Mouse (Mus musculus) CH12.LX (cell line): Measurements from ENCODE around the gene Gm5089. TPM values are rescaled to one million over a fixed set of nuclear protein-coding genes. Genes with fewer than 3 reads are reported as not detected.

Experiments
- DNase-seq: peaks from one replicate; pipeline ENCODE4 v3.0.0-alpha.2; 2013; ENCODE audit errors: extremely low read depth
- H3K27ac ChIP-seq: 2 replicates; pipeline ENCODE4 v1.5.1; 2012; ENCODE audit warnings: low read depth, mild to moderate bottlenecking, control low read depth, moderate library complexity; ENCODE audit not compliant: insufficient read depth
- H3K27me3 ChIP-seq: replicated peaks from 2 replicates; pipeline ENCODE3; 2012; ENCODE audit warnings: inconsistent platforms
- H3K36me3 ChIP-seq, 2 experiments: replicated peaks in 1 of 2; 2 replicates each; pipeline versions ENCODE3 to v1.6.1; 2012; ENCODE audit warnings: inconsistent platforms in 1 of 2, low read length in 1 of 2, mild to moderate bottlenecking in 1 of 2, mixed read lengths in 1 of 2, moderate library complexity in 1 of 2; ENCODE audit not compliant: control insufficient read depth in 1 of 2, insufficient read depth in 1 of 2
- H3K4me1 ChIP-seq, 2 experiments: 2 replicates each; pipeline ENCODE4 v1.6.1; 2012; ENCODE audit warnings: inconsistent platforms in 1 of 2, moderate library complexity in 1 of 2; ENCODE audit not compliant: insufficient read depth in 2 of 2, control insufficient read depth in 1 of 2
- H3K4me2 ChIP-seq: 2 replicates; pipeline ENCODE4 v1.6.1; 2012; ENCODE audit warnings: low read depth, mild to moderate bottlenecking, control low read depth; ENCODE audit not compliant: poor library complexity, insufficient read depth, severe bottlenecking
- H3K4me3 ChIP-seq, 3 experiments: fragments of 150-350 bp in 1 of 3; sonication (generic) in 1 of 3; replicated peaks in 1 of 3; 2 replicates each; pipeline versions ENCODE3 to v1.5.1; 2011 to 2012; ENCODE audit warnings: low read depth in 2 of 3, low read length in 2 of 3, mild to moderate bottlenecking in 2 of 3, moderate library complexity in 2 of 3, control low read depth in 1 of 3, improper control_type of control experiment in 1 of 3, inconsistent platforms in 1 of 3, mixed read lengths in 1 of 3; ENCODE audit not compliant: poor library complexity in 1 of 3
- H3K79me2 ChIP-seq: replicated peaks from 2 replicates; pipeline ENCODE4 v1.6.1; 2012; ENCODE audit warnings: mild to moderate bottlenecking, moderate library complexity; ENCODE audit not compliant: control insufficient read depth, poor library complexity, insufficient read depth, severe bottlenecking; ENCODE audit errors: extremely low read depth
- H3K9ac ChIP-seq: 2 replicates; pipeline ENCODE4 v1.6.1; 2012; ENCODE audit warnings: low read depth, mild to moderate bottlenecking, control low read depth, moderate library complexity; ENCODE audit not compliant: insufficient read depth
- H3K9me3 ChIP-seq: replicated peaks from 2 replicates; pipeline ENCODE3; 2012; ENCODE audit warnings: low read length, inconsistent platforms, mixed read lengths
- BHLHE40 ChIP-seq: IDR thresholded peaks from 2 replicates; pipeline ENCODE4 v1.6.1; 2011; ENCODE audit warnings: mild to moderate bottlenecking, low read depth, low read length, improper control_type of control experiment
- CHD1 ChIP-seq: IDR thresholded peaks from 2 replicates; pipeline ENCODE4 v1.6.1; 2012; ENCODE audit warnings: low read depth, low read length, improper control_type of control experiment, inconsistent platforms
- CHD2 ChIP-seq: IDR thresholded peaks from 2 replicates; pipeline ENCODE4 v1.6.1; 2011; ENCODE audit warnings: low read length, improper control_type of control experiment
- EP300 ChIP-seq: IDR thresholded peaks from 2 replicates; pipeline ENCODE4 v1.6.1; 2011; ENCODE audit warnings: low read length, improper control_type of control experiment
- ETS1 ChIP-seq: conservative IDR thresholded peaks from 2 replicates; pipeline ENCODE4 v1.6.1; 2012; ENCODE audit warnings: low read depth, mild to moderate bottlenecking, inconsistent platforms, low read length, improper control_type of control experiment, moderate library complexity
- MAZ ChIP-seq: IDR thresholded peaks from 2 replicates; pipeline ENCODE4 v1.6.1; 2012; ENCODE audit warnings: low read depth, mild to moderate bottlenecking, inconsistent platforms, low read length, improper control_type of control experiment, moderate library complexity
- MXI1 ChIP-seq: IDR thresholded peaks from 2 replicates; pipeline ENCODE4 v1.6.1; 2011; ENCODE audit warnings: mild to moderate bottlenecking, low read depth, low read length, improper control_type of control experiment
- MYC ChIP-seq: IDR thresholded peaks from 2 replicates; pipeline ENCODE4 v1.6.1; 2011; ENCODE audit warnings: low read depth, mild to moderate bottlenecking, improper control_type of control experiment, low read length
- POLR2AphosphoS2 ChIP-seq: IDR thresholded peaks from 2 replicates; pipeline ENCODE4 v1.6.1; 2011; ENCODE audit warnings: low read depth, low read length, improper control_type of control experiment
- RAD21 ChIP-seq: IDR thresholded peaks from 2 replicates; pipeline ENCODE4 v1.6.1; 2011; ENCODE audit warnings: low read depth, mild to moderate bottlenecking, low read length, improper control_type of control experiment, moderate library complexity
- SIN3A ChIP-seq: IDR thresholded peaks from 2 replicates; pipeline ENCODE4 v1.6.1; 2012; ENCODE audit warnings: low read length, improper control_type of control experiment, inconsistent platforms
- USF2 ChIP-seq: conservative IDR thresholded peaks from 2 replicates; pipeline ENCODE4 v1.6.1; 2011; ENCODE audit warnings: low read depth, low read length, improper control_type of control experiment
- ZMIZ1 ChIP-seq: IDR thresholded peaks from 2 replicates; pipeline ENCODE4 v1.6.1; 2012; ENCODE audit warnings: low read depth, mild to moderate bottlenecking, inconsistent platforms, low read length, improper control_type of control experiment
- ZNF384 ChIP-seq: IDR thresholded peaks from 2 replicates; pipeline ENCODE4 v1.6.1; 2012; ENCODE audit warnings: low read depth, low read length, improper control_type of control experiment, inconsistent platforms
- dilution Hi-C: fragments of 300-500 bp; cut with MboI; formaldehyde crosslinking; loops from 2 replicates; pipeline ENCODE4 v1.14.3; 2020; ENCODE audit warnings: low sequenced_read_pairs; ENCODE audit not compliant: extremely low pct_unique_long_range_greater_than_20kb, extremely low pct_ligation_motif_present
- in situ Hi-C: fragments of 300-500 bp; cut with MboI; formaldehyde crosslinking; loops from 3 replicates; pipeline ENCODE4 v1.14.3; 2019; ENCODE audit warnings: low sequenced_read_pairs, low pct_ligation_motif_present, low pct_unique_long_range_greater_than_20kb, mixed read lengths
- polyA plus RNA-seq: library from polyadenylated mRNA; unstranded; fragments of >175 nt; gene quantifications from 2 replicates; pipeline ENCODE4 v1.2.1, GENCODE M21; 2012; ENCODE audit warnings: low read depth; ENCODE audit not compliant: insufficient read length
- total RNA-seq, 2 experiments: library from RNA; depleted of rRNA; stranded (reverse); fragments of 300-350 nt in 1 of 2; fragments of >200 nt in 1 of 2; gene quantifications; 2 replicates each; pipeline ENCODE4 v1.2.3; 2012 to 2014

The Gm5089 gene
- total and polyA plus RNA-seq, 3 experiments = not detected

DNA sequence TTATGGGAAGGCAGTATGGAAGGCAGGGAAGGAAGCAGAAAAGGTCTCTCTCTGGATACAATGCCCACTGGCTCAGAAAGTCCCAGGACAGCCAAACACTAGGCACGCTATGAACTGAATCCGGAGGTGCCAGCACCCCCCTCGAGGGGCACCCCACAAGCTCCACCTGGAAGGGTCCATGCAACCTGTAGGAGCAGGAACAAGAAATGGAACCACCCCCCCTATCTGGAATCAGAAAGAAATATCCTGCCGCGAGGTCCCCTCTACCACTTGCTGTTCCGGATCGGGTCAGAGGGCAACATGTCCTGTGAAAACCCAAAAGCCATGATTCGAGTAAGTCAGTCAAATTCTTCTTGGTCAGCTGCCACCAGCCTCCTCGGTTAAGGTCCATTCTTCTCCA lies 11.1 kb upstream of the Gm5089 start:
- dilution Hi-C loops (no loop called here), in situ Hi-C loops (no loop called here)
- Histone ChIP-seq H3K79me2 (no peaks in the 10 kb centered on the region; the same call in 1 of the 2 replicates), H3K4me1 (peaks cover 0 to 14% of the 10 kb centered on the region in 2 experiments; a peak in 1 of 4 replicates), H3K36me3 (peaks cover 0 to 5% of the 10 kb centered on the region in 2 experiments), H3K9ac (no peak overlapping the region), H3K27ac (no peak overlapping the region), H3K27me3 (no peaks in the 10 kb centered on the region), H3K4me3 (peak overlapping the region in 1 of 3 experiments; percentile 37), H3K4me2 (peak overlapping the region; percentile 51)
- no peak for DNase-seq
- TF ChIP-seq MAZ = no peak
- TF ChIP-seq MXI1 = no peak
- TF ChIP-seq, all 38 proteins: peak for 0
- peaks cover 6% of the 10 kb centered on the region for H3K9me3 ChIP-seq

DNA sequence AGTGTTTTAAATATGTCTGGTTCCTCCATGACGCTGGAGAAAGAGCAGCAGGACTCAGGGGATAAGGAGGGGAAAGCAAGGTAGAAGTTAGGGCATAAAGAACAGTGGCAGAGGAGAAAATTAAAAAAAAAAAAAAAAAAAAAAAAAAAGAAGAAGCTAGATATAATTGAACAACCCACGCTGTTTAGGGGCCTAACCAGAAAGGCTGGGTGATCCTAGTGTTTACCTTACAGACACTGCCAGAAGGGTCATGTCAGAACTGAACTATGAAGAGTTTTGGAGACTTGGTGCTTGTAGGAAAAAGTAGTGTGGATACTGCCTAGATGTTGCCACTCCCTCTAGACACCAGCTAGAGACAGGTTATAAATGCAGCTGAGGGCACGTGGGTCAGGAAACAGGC lies 10.6 kb upstream of the Gm5089 start:
- dilution Hi-C loops = no loop called here
- Histone ChIP-seq H3K4me2 (no peak overlapping the region), H3K9me3 (peaks cover 6% of the 10 kb centered on the region), H3K4me3 (peak overlapping the region in 1 of 3 experiments; percentile 37), H3K9ac (no peak overlapping the region), H3K27me3 (no peaks in the 10 kb centered on the region), H3K36me3 (peaks cover 0 to 5% of the 10 kb centered on the region in 2 experiments), H3K79me2 (no peaks in the 10 kb centered on the region; the same call in 1 of the 2 replicates), H3K4me1 (peaks cover 0 to 14% of the 10 kb centered on the region in 2 experiments; a peak in 1 of 4 replicates), H3K27ac (no peak overlapping the region)
- in situ Hi-C loops = no loop called here
- peak; percentile 55 for TF ChIP-seq ZNF384
- TF ChIP-seq ZMIZ1 = no peak
- no peak for TF ChIP-seq BHLHE40
- TF ChIP-seq SIN3A = no peak
- TF ChIP-seq USF2 = no peak
- no peak for DNase-seq

DNA sequence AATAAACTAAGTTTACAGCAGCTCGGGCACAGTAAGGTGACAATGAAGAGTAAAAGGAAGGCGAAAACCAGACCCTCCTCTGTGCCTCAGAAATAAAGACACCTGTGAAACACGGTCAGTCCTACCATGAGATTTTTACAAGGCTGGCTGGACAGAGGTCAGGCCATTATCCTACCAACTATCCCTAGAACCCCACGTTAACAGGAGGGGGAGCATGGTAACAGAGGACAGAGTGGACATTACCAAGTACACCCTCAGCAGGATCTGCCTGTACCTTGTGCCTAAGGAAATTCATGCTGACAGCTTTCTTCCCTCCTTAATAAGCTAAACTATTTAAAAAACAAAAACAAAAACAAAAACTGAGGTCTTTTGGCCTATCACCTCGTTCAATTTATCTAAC lies 9.3 kb upstream of the Gm5089 start:
- Histone ChIP-seq H3K27me3 (no peaks in the 10 kb centered on the region), H3K27ac (no peak overlapping the region), H3K4me1 (peaks cover 0 to 14% of the 10 kb centered on the region in 2 experiments; a peak in 1 of 4 replicates), H3K9ac (no peak overlapping the region), H3K79me2 (no peaks in the 10 kb centered on the region; the same call in 1 of the 2 replicates), H3K4me2 (no peak overlapping the region), H3K9me3 (peaks cover 6% of the 10 kb centered on the region), H3K36me3 (peaks cover 0 to 5% of the 10 kb centered on the region in 2 experiments), H3K4me3 (no peak overlapping the region)
- no peak for DNase-seq
- TF ChIP-seq MAZ = no peak
- no peak for TF ChIP-seq MYC
- no peak for TF ChIP-seq EP300
- TF ChIP-seq ETS1 = no peak
- TF ChIP-seq ZNF384 = no peak
- TF ChIP-seq POLR2AphosphoS2 = no peak
- no peak for TF ChIP-seq USF2
- no peak for TF ChIP-seq CHD2
- TF ChIP-seq RAD21 = no peak
- no peak for TF ChIP-seq CHD1
- dilution Hi-C loops (no loop called here), in situ Hi-C loops (no loop called here)
